ENCODE assay signal across 8 mouse cellular contexts in the genomic region with DNA sequence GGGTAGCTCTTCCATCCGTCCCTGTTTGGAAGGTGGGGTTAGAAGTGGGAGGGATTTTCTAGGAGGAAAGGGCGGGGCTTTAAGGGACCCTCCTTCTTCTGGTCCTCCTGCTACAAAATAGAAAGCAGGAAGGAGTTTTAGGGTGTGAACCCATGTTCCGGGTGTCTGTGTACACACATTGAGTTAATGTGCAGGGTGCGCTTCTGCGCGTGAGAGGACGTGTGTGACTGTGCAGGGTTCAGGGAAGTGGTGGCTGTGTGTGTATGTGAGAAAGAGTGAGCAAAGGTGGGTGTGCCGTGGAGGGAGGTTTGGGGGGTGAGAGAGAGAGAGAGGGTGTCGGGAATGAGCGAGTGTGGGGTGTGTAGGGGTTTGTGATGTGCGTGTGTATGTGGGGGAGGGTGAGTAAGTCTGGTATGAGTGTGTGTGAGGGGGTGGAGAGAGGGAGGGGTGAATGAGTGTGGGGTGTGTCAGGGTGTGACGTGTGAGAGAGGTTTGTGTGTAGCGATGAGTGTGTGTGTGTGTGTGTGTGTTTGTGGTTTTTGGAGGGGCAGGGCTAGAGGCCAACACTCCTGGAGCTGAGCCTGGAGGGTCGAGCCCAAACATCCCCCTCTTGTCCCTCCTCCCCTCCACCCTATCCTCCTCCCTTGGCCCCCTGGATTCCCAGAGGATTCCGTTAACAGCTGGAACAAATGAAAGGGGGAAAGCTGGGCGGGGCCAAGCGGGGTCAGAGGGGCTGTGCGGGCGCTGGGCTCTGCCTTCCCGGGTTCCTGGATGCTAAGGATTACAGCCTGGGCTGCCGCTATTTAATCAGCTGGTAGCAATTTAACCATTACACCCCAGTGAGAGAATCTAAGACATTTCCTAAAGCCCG.
DNase-seq lines count a peak whose midpoint lies in the region; ATAC-seq and TF ChIP-seq lines count a peak whose summit lies in the region.

No protein-coding gene starts in this region.

- WGBS in intestine, embryonic 15.5 days: 7% methylated on average over 22 of the region's 22 CpGs
- WGBS in lung, adult 2 months: 5% methylated on average over 22 of the region's 22 CpGs
- WGBS in neural tube, embryonic 12.5 days: 4% methylated on average over 22 of the region's 22 CpGs

- peak; percentile 44 to 61 for DNase-seq in CD8-positive naive resting alpha-beta T cell, adult 2 months (ENCODE audit: low read depth in 2 of 2, low spot score in 2 of 2)
- peak; percentile 86 for DNase-seq in embryo, embryonic 10 days (ENCODE audit: low spot score)
- no peak for DNase-seq in lung, adult 2 months
- peak; percentile 70 to 81 for DNase-seq in urinary bladder, postnatal 4 days (ENCODE audit: low spot score in 2 of 2)
- DNase-seq in cerebellum, adult 8-10 months: no peak

- no peak for TF ChIP-seq CTCF in lung, adult 2 months (IDR thresholded peaks at IDR 0.05; ENCODE audit: insufficient read depth, low read length)

- peak overlapping the region; percentile 23 for H3K4me3 ChIP-seq in intestine, embryonic 15.5 days (replicated peaks)
- no peak overlapping the region for H3K4me3 ChIP-seq in lung, adult 2 months (replicated peaks; ENCODE audit: extremely low read depth, low read depth, low read length)
- peak overlapping the region; percentile 18; the same call in 1 of the 2 replicates for H3K4me3 ChIP-seq in neural tube, embryonic 12.5 days

- H3K4me1 ChIP-seq in intestine, embryonic 15.5 days (replicated peaks): peaks cover 24% of the 10 kb centered on the region
- peaks cover 11% of the 10 kb centered on the region for H3K4me1 ChIP-seq in lung, adult 2 months (ENCODE audit: control insufficient read depth, insufficient read depth, low read length)
- H3K4me1 ChIP-seq in neural tube, embryonic 12.5 days: peaks cover 18% of the 10 kb centered on the region

- ATAC-seq in granulocyte monocyte progenitor cell, adult 5-6 weeks (replicated peaks; ENCODE audit: poor library complexity, severe bottlenecking): peak; percentile 50
- ATAC-seq in intestine, embryonic 15.5 days: peak; percentile 78
- ATAC-seq in neural tube, embryonic 12.5 days (ENCODE audit: low FRiP score, low read depth): 0 out of 2 replicates have a peak, but pooled peaks have one; percentile 51

- no peaks in the 10 kb centered on the region for H3K36me3 ChIP-seq in intestine, embryonic 15.5 days
- no peaks in the 10 kb centered on the region for H3K36me3 ChIP-seq in neural tube, embryonic 12.5 days

- peak overlapping the region; percentile 65 for H3K4me2 ChIP-seq in intestine, embryonic 15.5 days (replicated peaks)
- peak overlapping the region; percentile 60 for H3K4me2 ChIP-seq in neural tube, embryonic 12.5 days (replicated peaks)

- peak; percentile 27; the same call in 1 of the 2 replicates for TF ChIP-seq POLR2A in lung, adult 2 months (IDR thresholded peaks at IDR 0.05; ENCODE audit: borderline replicate concordance, extremely low read depth, low read depth, low read length)

- H3K27me3 ChIP-seq in intestine, embryonic 15.5 days (replicated peaks): no peaks in the 10 kb centered on the region
- no peaks in the 10 kb centered on the region for H3K27me3 ChIP-seq in neural tube, embryonic 12.5 days (replicated peaks)

- no peaks in the 10 kb centered on the region for H3K9me3 ChIP-seq in intestine, embryonic 15.5 days
- H3K9me3 ChIP-seq in neural tube, embryonic 12.5 days: no peaks in the 10 kb centered on the region

- peak overlapping the region; percentile 66; the same call in 1 of the 2 replicates for H3K27ac ChIP-seq in intestine, embryonic 15.5 days
- H3K27ac ChIP-seq in neural tube, embryonic 12.5 days: no peak overlapping the region

- peak overlapping the region; percentile 23 for H3K9ac ChIP-seq in intestine, embryonic 15.5 days
- peak overlapping the region; percentile 38; the same call in 1 of the 2 replicates for H3K9ac ChIP-seq in neural tube, embryonic 12.5 days

Comparison
In these comparisons a context has a peak if more than half of its experiments do, and no peak if none do; other contexts are left out.
1. DNase-seq: peak in CD8-positive naive resting alpha-beta T cell, adult 2 months (2 of 2), embryo, embryonic 10 days (single experiment) and urinary bladder, postnatal 4 days (2 of 2); none in lung, adult 2 months (single experiment) and cerebellum, adult 8-10 months (single experiment).
2. Peak in every context shown above with its lines, with median percentiles within 50 percentile points of each other: ATAC-seq.